Mouse (Mus musculus): ENCODE measurements around the gene Gm47955. TPM values are rescaled to one million over a fixed set of nuclear protein-coding genes. Genes with fewer than 3 reads are reported as not detected.
"Not testable (repeated sequence)": the region's sequence is repeated elsewhere in the genome, so short reads cannot be mapped to it uniquely, and the experiment has no call there.

Gm47955 gene
- polyA plus RNA-seq (2015; fragmentation: Nextera tagmentation; extraction: Ambion mirVana): not detected in 2 replicates

- WGBS: 93% methylated on average over 11 of the region's 11 CpGs
- H3K9ac ChIP-seq (replicated peaks): no peak within 1 kb of the TSS
- H3K4me1 ChIP-seq (replicated peaks): no peaks in the 10 kb centered on the region
- no peak within 1 kb of the TSS for H3K4me2 ChIP-seq (replicated peaks)
- H3K27me3 ChIP-seq: no peaks in the 10 kb centered on the region
- no peak for ATAC-seq
- no peak within 1 kb of the TSS for H3K27ac ChIP-seq
- no peaks in the 10 kb centered on the region for H3K36me3 ChIP-seq
- no peak within 1 kb of the TSS for H3K4me3 ChIP-seq (replicated peaks)
- H3K9me3 ChIP-seq: no peaks in the 10 kb centered on the region
Measured at GRCm38 (mm10) chr1:82959870-82960385, at the start of gene Gm47955. Gene Gm47955, plus strand, starts transcription at chr1:82960286.

- no peak within 1 kb of the TSS for H3K4me2 ChIP-seq (replicated peaks)
- no peak within 1 kb of the TSS for H3K4me3 ChIP-seq (replicated peaks)
- ATAC-seq: no peak
- H3K27ac ChIP-seq: no peak within 1 kb of the TSS
- no peak within 1 kb of the TSS for H3K9ac ChIP-seq (replicated peaks)
- H3K4me1 ChIP-seq (replicated peaks): no peaks in the 10 kb centered on the region
- no peaks in the 10 kb centered on the region for H3K9me3 ChIP-seq
- no peaks in the 10 kb centered on the region for H3K36me3 ChIP-seq
- no peaks in the 10 kb centered on the region for H3K27me3 ChIP-seq
- 92% methylated on average over 3 of the region's 3 CpGs for WGBS
Measured at GRCm38 (mm10) chr1:82913025-82913424, 47.1 kb upstream of the Gm47955 start, which contains the start of gene A030005L19Rik. Gene A030005L19Rik, plus strand, starts transcription at chr1:82913325.

DNA sequence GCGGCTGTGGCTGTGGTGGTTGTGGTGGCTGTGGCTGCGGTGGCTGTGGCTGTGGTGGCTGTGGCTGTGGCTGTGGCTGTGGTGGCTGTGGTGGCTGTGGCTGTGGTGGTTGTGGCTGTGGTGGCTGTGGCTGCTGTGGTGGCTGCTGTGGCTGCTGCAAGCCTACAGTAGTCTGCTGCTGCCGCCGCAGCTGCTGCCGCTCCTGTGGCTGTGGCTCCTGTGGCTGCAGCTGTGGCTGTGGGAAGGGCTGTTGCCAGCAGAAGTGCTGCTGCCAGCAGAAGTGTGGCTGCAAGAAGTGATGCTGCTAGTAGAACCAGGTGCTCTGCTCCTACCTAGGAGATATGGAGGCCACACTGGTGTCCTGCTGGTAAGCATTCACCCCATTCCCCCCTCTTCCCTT, 46.7 kb upstream of the Gm47955 start:
- 96% methylated on average over 5 of the region's 5 CpGs for WGBS
- not testable (repeated sequence) for ATAC-seq; H3K36me3 ChIP-seq; H3K27ac ChIP-seq; H3K4me3 ChIP-seq (replicated peaks); H3K4me1 ChIP-seq (replicated peaks); H3K27me3 ChIP-seq; H3K4me2 ChIP-seq (replicated peaks); H3K9me3 ChIP-seq; H3K9ac ChIP-seq (replicated peaks)

GRCm38 (mm10) chr1:82924650-82925049, 35.4 kb upstream of the Gm47955 start, which contains the start of gene A030014E15Rik:
Gene A030014E15Rik, plus strand, starts transcription at chr1:82924917.
- H3K27me3 ChIP-seq: no peaks in the 10 kb centered on the region
- 93% methylated on average over 6 of the region's 6 CpGs for WGBS
- no peak for ATAC-seq

DNA sequence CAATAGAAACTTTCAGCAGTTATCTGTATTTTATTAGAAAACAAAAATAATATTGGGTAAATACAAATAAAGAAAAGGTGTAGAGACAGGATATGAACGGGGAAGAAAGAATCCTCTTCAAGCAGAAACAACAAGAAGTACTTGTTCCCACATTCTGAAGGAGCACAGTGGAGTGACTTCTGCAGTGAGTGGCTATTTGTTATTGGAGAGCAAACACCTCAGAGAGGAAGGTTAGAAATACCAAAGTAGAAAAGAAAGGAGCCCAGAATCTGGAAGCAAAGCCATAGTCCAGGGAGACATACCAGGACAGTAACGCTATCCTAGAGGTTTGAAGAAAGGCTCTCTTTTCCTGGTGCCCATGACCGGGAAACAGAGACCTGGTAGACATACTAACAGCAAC, 29.5 kb upstream of the Gm47955 start:
- not testable (repeated sequence) for H3K4me3 ChIP-seq (replicated peaks); H3K36me3 ChIP-seq; ATAC-seq; H3K27ac ChIP-seq; H3K9ac ChIP-seq (replicated peaks); H3K4me1 ChIP-seq (replicated peaks); H3K4me2 ChIP-seq (replicated peaks); H3K9me3 ChIP-seq; H3K27me3 ChIP-seq
- 92% methylated on average over 2 of the region's 3 CpGs for WGBS

More at GRCm38 (mm10) chr1:82924650-82925049, 35.4 kb upstream of the Gm47955 start, which contains the start of gene A030014E15Rik:
- Histone ChIP-seq H3K9me3 (no peaks in the 10 kb centered on the region), H3K27ac (no peak within 1 kb of the TSS), H3K4me1 (replicated peaks) (no peaks in the 10 kb centered on the region), H3K4me2 (replicated peaks) (no peak within 1 kb of the TSS), H3K9ac (replicated peaks) (no peak within 1 kb of the TSS), H3K36me3 (no peaks in the 10 kb centered on the region), H3K4me3 (replicated peaks) (no peak within 1 kb of the TSS)

DNA sequence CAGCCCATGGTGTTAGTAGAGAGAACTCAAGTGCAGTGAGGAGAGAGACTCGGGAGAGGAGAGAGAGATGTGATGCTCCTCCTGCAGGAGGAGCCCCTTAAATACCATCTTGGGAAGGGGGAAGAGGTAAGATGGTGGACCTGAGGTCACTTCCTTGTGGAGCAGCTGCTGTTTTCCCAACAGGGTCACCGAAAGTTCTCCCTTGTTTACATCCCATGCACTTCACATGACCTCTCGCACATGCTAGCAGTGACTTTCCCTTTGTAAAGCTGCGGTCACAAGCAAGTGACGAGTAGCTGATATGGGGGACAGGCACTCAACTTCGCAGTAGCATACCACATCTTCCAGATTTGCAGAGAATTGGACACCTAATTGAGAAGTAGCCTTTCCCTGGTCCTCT, 28.8 kb upstream of the Gm47955 start, which contains the start of gene Gm6217:
Gene Gm6217, minus strand, starts transcription at position 74 of the 400 bp plus-strand sequence.
- not testable (repeated sequence) for ATAC-seq; H3K36me3 ChIP-seq; H3K4me1 ChIP-seq (replicated peaks); H3K9me3 ChIP-seq; H3K4me2 ChIP-seq (replicated peaks); H3K9ac ChIP-seq (replicated peaks); H3K27me3 ChIP-seq; H3K27ac ChIP-seq; H3K4me3 ChIP-seq (replicated peaks)
- WGBS: no CpG with 5 or more reads among the region's 6 CpGs

GRCm38 (mm10) chr1:82938666-82939065, 21.4 kb upstream of the Gm47955 start:
- H3K4me3 ChIP-seq (replicated peaks): no peak overlapping the region
- no peaks in the 10 kb centered on the region for H3K4me1 ChIP-seq (replicated peaks)
- no peaks in the 10 kb centered on the region; the same call in 1 of the 2 replicates for H3K9me3 ChIP-seq
- H3K36me3 ChIP-seq: no peaks in the 10 kb centered on the region
- ATAC-seq: no peak
- H3K27me3 ChIP-seq: no peaks in the 10 kb centered on the region
- no peak overlapping the region for H3K4me2 ChIP-seq (replicated peaks)
- H3K27ac ChIP-seq: no peak overlapping the region
- H3K9ac ChIP-seq (replicated peaks): no peak overlapping the region
- 91% methylated on average over 5 of the region's 5 CpGs for WGBS

- ATAC-seq; H3K9me3 ChIP-seq; H3K9ac ChIP-seq (replicated peaks); H3K4me3 ChIP-seq (replicated peaks); H3K27me3 ChIP-seq; H3K4me2 ChIP-seq (replicated peaks); H3K4me1 ChIP-seq (replicated peaks); H3K36me3 ChIP-seq; H3K27ac ChIP-seq: not testable (repeated sequence)
- 86% methylated on average over 1 of the region's 2 CpGs for WGBS
Measured at GRCm38 (mm10) chr1:82942505-82942904, 17.6 kb upstream of the Gm47955 start.

DNA sequence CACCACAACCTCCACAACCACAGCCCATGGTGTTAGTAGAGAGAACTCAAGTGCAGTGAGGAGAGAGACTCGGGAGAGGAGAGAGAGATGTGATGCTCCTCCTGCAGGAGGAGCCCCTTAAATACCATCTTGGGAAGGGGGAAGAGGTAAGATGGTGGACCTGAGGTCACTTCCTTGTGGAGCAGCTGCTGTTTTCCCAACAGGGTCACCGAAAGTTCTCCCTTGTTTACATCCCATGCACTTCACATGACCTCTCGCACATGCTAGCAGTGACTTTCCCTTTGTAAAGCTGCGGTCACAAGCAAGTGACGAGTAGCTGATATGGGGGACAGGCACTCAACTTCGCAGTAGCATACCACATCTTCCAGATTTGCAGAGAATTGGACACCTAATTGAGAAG, 16.8 kb upstream of the Gm47955 start, which contains the start of gene A030003K21Rik:
Gene A030003K21Rik, minus strand, starts transcription at position 94 of the 400 bp plus-strand sequence.
- not testable (repeated sequence) for H3K27me3 ChIP-seq; H3K4me1 ChIP-seq (replicated peaks); H3K9me3 ChIP-seq; H3K9ac ChIP-seq (replicated peaks); H3K27ac ChIP-seq; ATAC-seq; H3K4me3 ChIP-seq (replicated peaks); H3K36me3 ChIP-seq; H3K4me2 ChIP-seq (replicated peaks)
- no CpG with 5 or more reads among the region's 6 CpGs for WGBS

DNA sequence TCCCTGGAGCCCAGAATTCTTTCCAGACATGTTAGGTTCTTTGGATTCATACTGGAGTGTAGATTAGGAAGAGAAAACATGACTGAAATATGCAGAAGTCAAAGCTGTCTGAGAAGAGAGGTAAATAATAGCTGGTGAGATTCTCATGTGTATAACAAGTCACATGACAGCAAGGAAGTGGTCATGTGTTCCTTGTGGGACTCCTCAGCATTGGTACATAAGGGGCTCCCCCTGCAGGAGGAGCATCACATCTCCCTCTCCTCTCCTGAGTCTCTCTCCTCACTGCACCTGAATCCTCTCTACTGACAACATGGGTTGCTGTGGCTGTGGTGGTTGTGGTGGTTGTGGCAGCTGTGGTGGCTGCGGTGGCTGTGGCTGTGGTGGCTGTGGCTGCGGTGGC, 14.1 kb upstream of the Gm47955 start:
- not testable (repeated sequence) for H3K4me1 ChIP-seq (replicated peaks); H3K36me3 ChIP-seq; H3K9ac ChIP-seq (replicated peaks); H3K27me3 ChIP-seq; ATAC-seq; H3K4me3 ChIP-seq (replicated peaks); H3K27ac ChIP-seq; H3K4me2 ChIP-seq (replicated peaks); H3K9me3 ChIP-seq
- 100% methylated on average over 1 of the region's 2 CpGs for WGBS

DNA sequence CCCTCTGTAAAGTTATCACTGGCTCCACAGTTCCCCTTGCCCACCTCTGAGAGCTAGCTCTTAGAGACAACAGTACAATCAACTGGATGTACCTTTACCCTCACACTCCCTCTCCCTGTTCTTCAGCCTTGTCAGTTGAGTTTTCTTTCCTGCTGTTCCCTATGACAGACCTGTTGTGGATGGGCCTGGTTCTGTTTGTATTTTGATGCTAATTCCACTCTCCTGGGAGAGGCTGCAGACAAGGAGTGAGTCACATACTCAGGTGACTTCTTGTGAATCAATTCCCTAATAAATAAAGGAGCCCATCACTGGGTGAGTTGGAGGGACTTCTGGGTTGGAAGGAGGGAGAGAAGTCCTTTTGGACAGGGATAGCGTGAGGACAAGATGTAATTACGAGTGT, 11.5 kb upstream of the Gm47955 start:
- Histone ChIP-seq H3K4me3 (replicated peaks) (no peak overlapping the region), H3K36me3 (no peaks in the 10 kb centered on the region), H3K4me1 (replicated peaks) (no peaks in the 10 kb centered on the region), H3K9ac (replicated peaks) (no peak overlapping the region), H3K27ac (no peak overlapping the region), H3K4me2 (replicated peaks) (no peak overlapping the region), H3K27me3 (no peaks in the 10 kb centered on the region), H3K9me3 (no peaks in the 10 kb centered on the region)
- 93% methylated on average over 2 of the region's 2 CpGs for WGBS
- no peak for ATAC-seq

- H3K4me3 ChIP-seq (replicated peaks); H3K9ac ChIP-seq (replicated peaks); H3K4me1 ChIP-seq (replicated peaks); H3K27ac ChIP-seq; H3K4me2 ChIP-seq (replicated peaks); ATAC-seq; H3K9me3 ChIP-seq; H3K27me3 ChIP-seq; H3K36me3 ChIP-seq: not testable (repeated sequence)
Measured at GRCm38 (mm10) chr1:82955913-82956312, 4.2 kb upstream of the Gm47955 start, which contains the start of gene Gm7544. Gene Gm7544, minus strand, starts transcription at chr1:82956013.

DNA sequence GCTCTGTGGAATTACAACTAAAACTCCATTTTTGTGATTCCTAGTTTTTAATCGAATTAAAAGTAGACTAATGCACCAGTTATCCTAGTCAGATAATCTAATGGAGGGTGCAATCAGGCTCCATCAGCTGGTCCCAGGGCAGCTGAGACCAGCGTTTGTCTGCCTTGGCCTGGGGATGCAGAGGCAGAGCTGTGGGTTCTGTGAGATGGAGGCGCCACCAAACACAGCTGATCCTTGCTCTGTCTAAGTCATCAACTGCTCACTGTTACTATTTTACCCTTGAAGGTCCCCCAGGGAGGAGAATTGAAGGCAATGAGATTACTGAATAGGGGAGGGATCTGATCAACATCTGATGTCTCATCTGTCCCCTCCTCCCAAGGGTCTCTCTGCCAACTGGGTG, 6.3 kb downstream of the Gm47955 start:
- 64% methylated on average over 3 of the region's 3 CpGs for WGBS
- no peaks in the 10 kb centered on the region for H3K36me3 ChIP-seq
- H3K4me3 ChIP-seq (replicated peaks): no peak overlapping the region
- no peaks in the 10 kb centered on the region for H3K27me3 ChIP-seq
- H3K27ac ChIP-seq: no peak overlapping the region
- no peaks in the 10 kb centered on the region for H3K4me1 ChIP-seq (replicated peaks)
- ATAC-seq: 0 out of 2 replicates have a peak, but pooled peaks have one; percentile 43
- no peak overlapping the region for H3K9ac ChIP-seq (replicated peaks)
- no peak overlapping the region for H3K4me2 ChIP-seq (replicated peaks)
- H3K9me3 ChIP-seq: no peaks in the 10 kb centered on the region
